Comparison of ENCODE assay signal across 12 mouse cellular contexts in the genomic region with DNA sequence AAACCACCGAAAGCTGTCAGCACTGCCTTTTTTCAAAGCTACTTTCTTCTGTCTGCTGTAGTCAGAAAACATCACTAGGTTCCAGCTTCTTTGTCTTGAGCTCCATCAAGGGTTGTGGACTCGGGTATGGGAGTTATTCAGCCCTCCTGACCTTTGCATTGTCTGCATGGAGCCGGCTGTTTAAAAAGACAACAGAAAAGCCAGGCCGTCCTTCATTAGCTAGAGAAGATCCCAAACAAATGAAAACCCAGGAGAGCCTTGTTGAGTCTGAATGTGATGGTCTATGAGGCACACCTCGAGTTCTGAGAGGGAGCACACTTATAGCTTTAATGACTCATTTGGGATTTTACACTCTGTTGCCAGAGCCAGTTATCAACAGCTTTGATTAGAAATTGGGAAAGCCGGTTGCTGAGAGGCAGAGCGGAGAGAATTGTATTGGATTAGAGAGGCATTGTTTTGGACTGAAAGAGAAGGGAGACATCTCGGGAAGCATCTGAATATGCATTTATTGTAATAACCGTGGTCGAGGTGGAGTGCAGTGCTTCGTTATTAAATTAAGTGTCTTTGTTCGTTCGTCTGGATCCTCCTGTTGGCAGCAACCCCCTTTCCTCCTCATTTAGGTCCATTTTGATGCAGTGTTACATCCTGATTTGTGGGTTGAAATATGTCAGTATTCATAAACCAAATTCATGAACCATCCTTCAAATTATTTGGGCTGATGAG.
DNase-seq lines count a peak whose midpoint lies in the region; ATAC-seq and TF ChIP-seq lines count a peak whose summit lies in the region.
"Had no signal": no experiment of that assay in that cellular context is flagged by ENCODE, and none has a peak within 500 bp of the region (broad histone marks: within the 10 kb centered on the region; RNA-seq: fewer than 3 reads in every experiment).

No protein-coding gene starts in this region.

- no peaks in the 10 kb centered on the region for H3K4me1 ChIP-seq in heart, postnatal 0 days (ENCODE audit: control insufficient read depth, insufficient read depth)
- H3K4me1 ChIP-seq in heart, embryonic 11.5 days (ENCODE audit: control insufficient read depth, insufficient read depth, low read length) = peaks cover 11% of the 10 kb centered on the region
- peaks cover 29% of the 10 kb centered on the region for H3K4me1 ChIP-seq in hindbrain, embryonic 15.5 days (replicated peaks)
- peaks cover 33% of the 10 kb centered on the region for H3K4me1 ChIP-seq in neural tube, embryonic 15.5 days

- H3K4me2 ChIP-seq in heart, postnatal 0 days (ENCODE audit: low read depth, low read length) = peak overlapping the region; percentile 50
- H3K4me2 ChIP-seq in heart, embryonic 11.5 days = no peak overlapping the region
- H3K4me2 ChIP-seq in hindbrain, embryonic 15.5 days = no peak overlapping the region
- H3K4me2 ChIP-seq in neural tube, embryonic 15.5 days = peak overlapping the region; percentile 19; the same call in 1 of the 2 replicates

- no peak overlapping the region for H3K4me3 ChIP-seq in heart, postnatal 0 days (ENCODE audit: low read depth, low read length)
- H3K4me3 ChIP-seq in heart, embryonic 11.5 days (ENCODE audit: low read depth, low read length) = no peak overlapping the region
- no peak overlapping the region for H3K4me3 ChIP-seq in hindbrain, embryonic 15.5 days
- no peak overlapping the region for H3K4me3 ChIP-seq in neural tube, embryonic 15.5 days (replicated peaks)

- H3K9me3 ChIP-seq in heart, postnatal 0 days (replicated peaks; ENCODE audit: control insufficient read depth, low read length) = no peaks in the 10 kb centered on the region
- no peaks in the 10 kb centered on the region for H3K9me3 ChIP-seq in heart, embryonic 11.5 days (replicated peaks; ENCODE audit: control insufficient read depth, low read length)
- H3K9me3 ChIP-seq in hindbrain, embryonic 15.5 days = no peaks in the 10 kb centered on the region
- H3K9me3 ChIP-seq in neural tube, embryonic 15.5 days (replicated peaks) = no peaks in the 10 kb centered on the region

- no peaks in the 10 kb centered on the region for H3K27me3 ChIP-seq in heart, postnatal 0 days (ENCODE audit: control insufficient read depth, insufficient read depth, low read length)
- no peaks in the 10 kb centered on the region for H3K27me3 ChIP-seq in heart, embryonic 11.5 days (ENCODE audit: control insufficient read depth, insufficient read depth, low read length)
- no peaks in the 10 kb centered on the region for H3K27me3 ChIP-seq in hindbrain, embryonic 15.5 days
- no peaks in the 10 kb centered on the region for H3K27me3 ChIP-seq in neural tube, embryonic 15.5 days (replicated peaks)

- no peak for TF ChIP-seq CTCF in heart, postnatal 0 days (IDR thresholded peaks at IDR 0.05; ENCODE audit: low read depth)

- TF ChIP-seq EP300 in heart, postnatal 0 days (IDR thresholded peaks at IDR 0.05; ENCODE audit: low read depth) = no peak

- H3K9ac ChIP-seq in heart, postnatal 0 days (replicated peaks; ENCODE audit: low read depth, low read length) = no peak overlapping the region
- no peak overlapping the region for H3K9ac ChIP-seq in heart, embryonic 11.5 days (ENCODE audit: low read depth, low read length)
- no peak overlapping the region for H3K9ac ChIP-seq in hindbrain, embryonic 15.5 days
- H3K9ac ChIP-seq in neural tube, embryonic 15.5 days (replicated peaks) = no peak overlapping the region; the same call in 1 of the 2 replicates

- no peaks in the 10 kb centered on the region for H3K36me3 ChIP-seq in heart, postnatal 0 days (replicated peaks; ENCODE audit: control insufficient read depth, insufficient read depth, low read length)
- no peaks in the 10 kb centered on the region for H3K36me3 ChIP-seq in heart, embryonic 11.5 days (ENCODE audit: control insufficient read depth, insufficient read depth, low read length)
- no peaks in the 10 kb centered on the region for H3K36me3 ChIP-seq in hindbrain, embryonic 15.5 days
- no peaks in the 10 kb centered on the region for H3K36me3 ChIP-seq in neural tube, embryonic 15.5 days

- ATAC-seq in heart, postnatal 0 days (ENCODE audit: insufficient read depth, low read depth) = no peak
- ATAC-seq in heart, embryonic 11.5 days (replicated peaks; ENCODE audit: insufficient number of reproducible peaks, low FRiP score, low TSS enrichment) = no peak
- ATAC-seq in hindbrain, embryonic 15.5 days (ENCODE audit: low FRiP score, low read depth) = no peak
- peak; percentile 42; the same call in 1 of the 2 replicates for ATAC-seq in neural tube, embryonic 15.5 days (ENCODE audit: low FRiP score)

- 68% methylated on average over 13 of the region's 13 CpGs for WGBS in heart, postnatal 0 days
- WGBS in heart, embryonic 11.5 days (ENCODE audit: insufficient replicate concordance) = 66% methylated on average over 13 of the region's 13 CpGs
- WGBS in hindbrain, embryonic 15.5 days = 8% methylated on average over 13 of the region's 13 CpGs
- 15% methylated on average over 13 of the region's 13 CpGs for WGBS in neural tube, embryonic 15.5 days

- H3K27ac ChIP-seq in heart, postnatal 0 days (ENCODE audit: low read depth) = no peak overlapping the region
- H3K27ac ChIP-seq in heart, embryonic 11.5 days (ENCODE audit: low read depth, low read length) = no peak overlapping the region
- H3K27ac ChIP-seq in hindbrain, embryonic 15.5 days (replicated peaks) = peak overlapping the region; percentile 17
- H3K27ac ChIP-seq in neural tube, embryonic 15.5 days (replicated peaks) = peak overlapping the region; percentile 65

- DNase-seq in heart, postnatal 0 days (ENCODE audit: low spot score) = no peak
- peak; percentile 56 for DNase-seq in embryo, embryonic 11 days
- DNase-seq in adrenal gland, adult (ENCODE audit: inconsistent age in 2 of 2, low spot score in 1 of 2) = no peak
- DNase-seq in frontal cortex, postnatal 10 days (ENCODE audit: low spot score in 2 of 2) = no peak
- no peak for DNase-seq in ovary, postnatal 14 days (ENCODE audit: low spot score)
- DNase-seq: cerebellum, adult 9-11 months; heart, postnatal 10 days; kidney, postnatal 36 days; lung, postnatal 14 days had no signal

Comparison
In these comparisons a context has a peak if more than half of its experiments do, and no peak if none do; other contexts are left out.
1. H3K4me2 ChIP-seq: peak in heart, postnatal 0 days (single experiment) and neural tube, embryonic 15.5 days (single experiment); none in heart, embryonic 11.5 days (single experiment) and hindbrain, embryonic 15.5 days (single experiment).
2. H3K27ac ChIP-seq: peak in hindbrain, embryonic 15.5 days (single experiment) and neural tube, embryonic 15.5 days (single experiment); none in heart, postnatal 0 days (single experiment) and heart, embryonic 11.5 days (single experiment).